Mouse (Mus musculus) heart, postnatal 0 days (tissue): ENCODE results near the gene Cwh43. TPM values are rescaled to one million over a fixed set of nuclear protein-coding genes. Genes with fewer than 3 reads are reported as not detected.

Experiments
- ATAC-seq: fragments of 200-750 bp; cut with Nextera tagmentation; 2 replicates; pipeline ENCODE4 v1.8.0; 2017; ENCODE audit warnings: low read depth, moderate number of reproducible peaks, moderate library complexity; ENCODE audit not compliant: insufficient read depth
- DNase-seq: peaks from one replicate; pipeline ENCODE4 v3.0.0-alpha.2; 2016; ENCODE audit warnings: low spot score
- H3K27ac ChIP-seq: fragments of 300-500 bp; sonication (generic); 2 replicates; pipeline ENCODE4 v1.5.1; 2014; ENCODE audit warnings: low read depth, mild to moderate bottlenecking
- H3K27me3 ChIP-seq: fragments of 300-500 bp; sonication (generic); 2 replicates; pipeline ENCODE4 v1.6.1; 2014; ENCODE audit warnings: low read length, mixed read lengths; ENCODE audit not compliant: control insufficient read depth, insufficient read depth
- H3K36me3 ChIP-seq: fragments of 300-500 bp; sonication (generic); replicated peaks from 2 replicates; pipeline ENCODE4 v1.6.1; 2014; ENCODE audit warnings: low read length, mixed read lengths; ENCODE audit not compliant: control insufficient read depth, insufficient read depth
- H3K4me1 ChIP-seq: fragments of 300-500 bp; sonication (generic); 2 replicates; pipeline ENCODE4 v1.6.1; 2014; ENCODE audit warnings: antibody characterized with exemption; ENCODE audit not compliant: control insufficient read depth, insufficient read depth
- H3K4me2 ChIP-seq: fragments of 300-500 bp; sonication (generic); 2 replicates; pipeline ENCODE4 v1.6.1; 2014; ENCODE audit warnings: low read depth, mild to moderate bottlenecking, low read length, moderate library complexity
- H3K4me3 ChIP-seq: fragments of 300-500 bp; sonication (generic); 2 replicates; pipeline ENCODE4 v1.5.1; 2014; ENCODE audit warnings: low read depth, low read length
- H3K9ac ChIP-seq: fragments of 300-500 bp; sonication (generic); replicated peaks from 2 replicates; pipeline ENCODE4 v1.6.1; 2014; ENCODE audit warnings: low read depth, low read length, mixed read lengths
- H3K9me3 ChIP-seq: fragments of 300-500 bp; sonication (generic); replicated peaks from 2 replicates; pipeline ENCODE4 v1.6.1; 2016; ENCODE audit warnings: low read length; ENCODE audit not compliant: control insufficient read depth
- CTCF ChIP-seq: IDR thresholded peaks from 2 replicates; pipeline ENCODE4 v1.5.1; 2016; ENCODE audit warnings: antibody characterized with exemption, control low read depth, low read depth
- EP300 ChIP-seq: IDR thresholded peaks from 2 replicates; pipeline ENCODE4 v1.6.1; 2016; ENCODE audit warnings: antibody characterized with exemption, low read depth
- WGBS: fragments of 180-500 bp; shearing (Covaris S2); extraction: QIAGEN DNeasy Blood & Tissue Kit; methylation state at CpG from one replicate; pipeline ENCODE4 v1.1.7; 2014; 5-methylcytosine and 5-hydroxymethylcytosine counted together
- polyA plus RNA-seq: library from polyadenylated mRNA; unstranded; fragments of >200 nt; fragmentation: Nextera tagmentation; extraction: Ambion mirVana; gene quantifications from 2 replicates; pipeline ENCODE4 v1.2.1, GENCODE M21; 2015
- total RNA-seq: library from RNA; depleted of rRNA; stranded (reverse); fragments of >200 nt; gene quantifications from 2 replicates; pipeline ENCODE4 v1.2.3, GENCODE M21; 2014; ENCODE audit warnings: low replicate concordance

Cwh43 gene
- total and polyA plus RNA-seq, 2 experiments from 2014 or later, result 0.08 TPM; not detected in 1

DNA sequence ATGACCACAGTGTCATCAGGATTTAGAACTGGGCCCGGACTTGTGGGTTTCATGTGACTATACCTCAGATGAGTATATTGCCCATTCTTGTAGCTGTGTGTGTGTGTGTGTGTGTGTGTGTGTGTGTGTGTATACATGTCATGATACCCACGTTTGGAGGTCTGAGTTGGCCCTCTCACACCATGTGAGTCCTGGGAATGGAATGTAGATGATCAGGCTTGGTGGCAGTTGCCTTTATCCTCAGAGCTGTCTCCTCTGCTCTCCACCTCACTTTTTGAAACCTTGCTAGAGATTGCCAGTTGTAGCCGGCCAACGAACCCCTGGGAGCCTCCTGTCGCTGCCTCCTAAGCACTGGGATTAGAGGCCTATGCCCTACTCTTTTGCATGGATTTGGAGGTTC is 33.3 kb upstream of the Cwh43 start:
- 76% methylated on average over 5 of the region's 5 CpGs for WGBS
- TF ChIP-seq CTCF (no peak), EP300 (no peak)
- no peak overlapping the region for H3K4me2 ChIP-seq
- H3K4me3 ChIP-seq, result no peak overlapping the region
- H3K9me3 ChIP-seq, result no peaks in the 10 kb centered on the region
- no peak overlapping the region for H3K27ac ChIP-seq
- no peaks in the 10 kb centered on the region for H3K4me1 ChIP-seq
- no peak overlapping the region for H3K9ac ChIP-seq
- no peaks in the 10 kb centered on the region for H3K27me3 ChIP-seq
- H3K36me3 ChIP-seq, result no peaks in the 10 kb centered on the region
- ATAC-seq (no peak), DNase-seq (no peak)

DNA sequence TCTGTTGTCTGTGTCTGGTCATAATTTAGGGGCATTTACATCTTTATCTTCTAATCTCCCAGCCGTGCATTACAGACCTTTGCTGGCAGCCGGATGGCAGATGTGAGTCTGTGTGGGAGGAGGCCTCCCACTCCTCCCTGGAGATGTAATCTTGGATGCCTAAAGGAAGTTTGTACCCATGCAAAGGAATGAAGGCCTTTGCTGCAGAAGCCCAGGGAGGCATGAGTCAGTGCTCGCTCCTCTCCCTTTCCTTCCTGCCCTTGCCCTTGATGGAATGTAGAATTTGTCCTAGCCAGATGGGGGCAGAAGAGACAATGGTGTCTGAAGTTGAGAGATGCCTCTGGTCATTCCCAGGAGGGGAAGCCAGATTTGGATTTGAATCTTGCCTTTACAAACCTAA is 32.7 kb upstream of the Cwh43 start:
- TF ChIP-seq EP300, result no peak
- no peak for TF ChIP-seq CTCF
- H3K4me2 ChIP-seq, result no peak overlapping the region
- H3K9me3 ChIP-seq, result no peaks in the 10 kb centered on the region
- no peaks in the 10 kb centered on the region for H3K27me3 ChIP-seq
- 37% methylated on average over 3 of the region's 3 CpGs for WGBS
- no peak overlapping the region for H3K4me3 ChIP-seq
- no peak overlapping the region for H3K27ac ChIP-seq
- no peak overlapping the region for H3K9ac ChIP-seq
- H3K36me3 ChIP-seq, result no peaks in the 10 kb centered on the region
- DNase-seq (no peak), ATAC-seq (no peak)
- no peaks in the 10 kb centered on the region for H3K4me1 ChIP-seq

DNA sequence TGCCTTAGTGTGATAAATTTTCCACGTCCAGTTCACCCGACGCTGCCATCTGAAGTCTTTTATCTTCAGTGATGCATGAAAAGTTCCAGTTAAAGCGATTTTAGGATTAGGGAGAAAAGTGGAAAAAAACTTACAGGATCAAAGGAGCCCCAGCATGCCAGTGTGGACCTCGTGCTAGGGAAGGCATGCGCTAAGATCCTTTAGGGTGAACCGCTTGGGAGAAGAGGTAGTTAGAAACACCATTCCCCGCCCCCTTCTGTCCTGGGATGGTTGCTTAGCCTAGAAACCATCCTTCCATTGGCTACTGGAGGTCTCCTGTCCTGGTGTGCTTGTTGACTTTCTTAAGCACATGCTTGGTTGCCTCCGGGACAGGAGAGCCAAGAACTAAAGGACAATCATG is 29.8 kb upstream of the Cwh43 start:
- ATAC-seq (no peak), DNase-seq (no peak)
- Histone ChIP-seq H3K4me2 (no peak overlapping the region), H3K36me3 (no peaks in the 10 kb centered on the region), H3K27ac (no peak overlapping the region), H3K9me3 (no peaks in the 10 kb centered on the region), H3K9ac (no peak overlapping the region), H3K4me3 (no peak overlapping the region), H3K27me3 (no peaks in the 10 kb centered on the region), H3K4me1 (no peaks in the 10 kb centered on the region)
- WGBS, result 78% methylated on average over 9 of the region's 9 CpGs
- TF ChIP-seq EP300 (no peak), CTCF (no peak)

DNA sequence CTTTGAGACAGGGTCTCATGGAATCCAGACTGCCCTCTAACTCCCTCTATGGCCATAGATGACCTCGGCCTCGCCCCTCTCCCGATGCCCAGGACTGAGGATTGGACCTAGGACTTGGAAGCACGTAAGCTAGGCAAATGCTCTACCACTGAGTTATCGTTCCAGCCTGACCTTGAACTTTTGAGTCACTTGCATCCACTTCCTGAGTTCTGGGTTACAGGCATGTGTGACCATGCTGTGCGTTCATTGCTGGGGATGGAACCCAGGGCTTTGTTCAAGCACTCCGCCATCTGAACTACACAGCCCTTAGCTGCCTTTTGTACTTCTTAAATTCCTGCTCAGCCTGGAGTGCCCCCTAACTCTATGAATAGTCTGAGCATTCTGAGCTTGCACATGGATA is 29.4 kb upstream of the Cwh43 start:
- TF ChIP-seq CTCF, result no peak
- TF ChIP-seq EP300, result no peak
- H3K9me3 ChIP-seq, result no peaks in the 10 kb centered on the region
- WGBS, result 79% methylated on average over 7 of the region's 7 CpGs

DNA sequence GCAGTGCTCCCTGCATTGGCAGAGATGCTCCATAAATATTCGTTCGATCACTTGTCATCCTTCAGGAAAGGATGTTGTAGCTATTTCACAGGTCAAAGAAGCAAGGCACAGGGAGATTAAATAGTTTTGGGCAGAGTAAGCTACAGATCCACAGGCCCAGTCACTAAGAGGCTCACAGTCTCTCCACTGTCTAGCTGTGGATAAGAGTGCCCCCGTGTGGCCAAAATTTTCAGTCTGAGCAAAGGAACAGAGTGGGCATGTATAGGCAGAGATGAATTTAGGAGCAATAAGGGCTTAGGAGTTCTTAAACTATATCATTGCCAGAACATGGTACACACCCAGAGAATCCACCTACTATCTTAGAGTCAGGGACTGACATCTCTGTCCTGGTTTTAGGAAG is 26.0 kb upstream of the Cwh43 start:
- no peak for TF ChIP-seq EP300
- peak; percentile 87 for TF ChIP-seq CTCF
- no peak overlapping the region for H3K4me2 ChIP-seq
- H3K27ac ChIP-seq, result no peak overlapping the region
- H3K27me3 ChIP-seq, result no peaks in the 10 kb centered on the region
- no peaks in the 10 kb centered on the region for H3K4me1 ChIP-seq
- 19% methylated on average over 3 of the region's 3 CpGs for WGBS
- no peak overlapping the region for H3K4me3 ChIP-seq
- no peaks in the 10 kb centered on the region for H3K36me3 ChIP-seq
- no peaks in the 10 kb centered on the region for H3K9me3 ChIP-seq
- H3K9ac ChIP-seq, result no peak overlapping the region
- DNase-seq (peak; percentile 55), ATAC-seq (peak; percentile 82)

More for the DNA sequence above, 29.4 kb upstream of the Cwh43 start:
- Histone ChIP-seq H3K4me3 (no peak overlapping the region), H3K4me2 (no peak overlapping the region), H3K4me1 (no peaks in the 10 kb centered on the region), H3K27me3 (no peaks in the 10 kb centered on the region), H3K27ac (no peak overlapping the region), H3K36me3 (no peaks in the 10 kb centered on the region), H3K9ac (no peak overlapping the region)
- no peak for DNase-seq
- ATAC-seq, result no peak

DNA sequence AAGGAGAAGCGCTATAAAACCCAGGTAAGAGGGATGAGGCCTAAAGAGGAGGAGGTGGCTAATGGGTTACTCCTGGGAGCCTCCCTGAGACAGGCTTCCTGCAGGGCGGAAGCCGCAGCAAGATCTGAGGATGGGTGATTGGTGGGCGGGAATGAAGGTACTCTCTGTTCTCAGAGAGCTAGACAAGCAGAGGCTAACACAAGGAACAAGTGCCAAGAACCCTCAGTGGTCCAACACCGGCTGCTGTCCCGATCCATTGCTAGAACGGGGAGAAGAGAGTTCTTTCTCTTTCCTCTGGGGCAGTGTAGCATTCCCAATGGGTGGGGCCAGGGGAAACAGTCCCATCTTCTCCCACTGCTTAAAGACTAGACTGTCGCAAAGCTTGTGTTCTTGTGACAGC is 25.0 kb upstream of the Cwh43 start:
- Histone ChIP-seq H3K27ac (no peak overlapping the region), H3K9me3 (no peaks in the 10 kb centered on the region), H3K4me3 (no peak overlapping the region), H3K4me1 (no peaks in the 10 kb centered on the region), H3K9ac (no peak overlapping the region), H3K4me2 (no peak overlapping the region), H3K27me3 (no peaks in the 10 kb centered on the region), H3K36me3 (no peaks in the 10 kb centered on the region)
- no peak for DNase-seq
- TF ChIP-seq EP300 (no peak), CTCF (no peak)
- ATAC-seq, result no peak
- 45% methylated on average over 8 of the region's 8 CpGs for WGBS
